Mouse (Mus musculus): ENCODE measurements around the gene Wwc1. TPM values are rescaled to one million over a fixed set of nuclear protein-coding genes. Genes with fewer than 3 reads are reported as not detected.

The Wwc1 gene
- total RNA-seq, 2 experiments from 2014 or later, result 84.6 to 89.9 TPM

GRCm38 (mm10) chr11:35973135-35973534, 7.2 kb downstream of the Wwc1 start:
- no peak for DNase-seq

GRCm38 (mm10) chr11:35972270-35972931, 7.9 kb downstream of the Wwc1 start:
- no peak for DNase-seq

GRCm38 (mm10) chr11:35970806-35971705, 9.3 kb downstream of the Wwc1 start:
- peak; percentile 50 to 52 for DNase-seq

GRCm38 (mm10) chr11:35968291-35968690, 12.0 kb downstream of the Wwc1 start:
- DNase-seq, result peak; percentile 63 to 69

- no peak for DNase-seq
These were observed 16.3 kb downstream of the Wwc1 start for GRCm38 (mm10) chr11:35963981-35964549.

- peak in 1 of 2 experiments; percentile 38 for DNase-seq
These were observed 16.8 kb downstream of the Wwc1 start for GRCm38 (mm10) chr11:35963554-35963953.

GRCm38 (mm10) chr11:35962431-35962830, 17.9 kb downstream of the Wwc1 start:
- no peak for DNase-seq

GRCm38 (mm10) chr11:35959270-35959669, 21.1 kb downstream of the Wwc1 start:
- no peak for DNase-seq

- DNase-seq, result peak in 1 of 2 experiments; percentile 34
These were observed 24.8 kb downstream of the Wwc1 start for GRCm38 (mm10) chr11:35955572-35955971.

- no peak for DNase-seq
These were observed 27.1 kb downstream of the Wwc1 start for GRCm38 (mm10) chr11:35953179-35953578.

- no peak for DNase-seq
These were observed 28.6 kb downstream of the Wwc1 start for GRCm38 (mm10) chr11:35951727-35952065.

GRCm38 (mm10) chr11:35951058-35951726, 29.1 kb downstream of the Wwc1 start:
- DNase-seq, result no peak

- DNase-seq, result no peak
These were observed 29.9 kb downstream of the Wwc1 start for GRCm38 (mm10) chr11:35950466-35950865.

GRCm38 (mm10) chr11:35950011-35950410, 30.3 kb downstream of the Wwc1 start:
- DNase-seq, result peak; percentile 63 to 68

GRCm38 (mm10) chr11:35948457-35948881, 31.9 kb downstream of the Wwc1 start:
- DNase-seq, result no peak

- no peak for DNase-seq
These were observed 32.4 kb downstream of the Wwc1 start for GRCm38 (mm10) chr11:35947944-35948343.

GRCm38 (mm10) chr11:35945187-35945586, 35.1 kb downstream of the Wwc1 start:
- DNase-seq, result no peak

GRCm38 (mm10) chr11:35941641-35942040, 38.7 kb downstream of the Wwc1 start:
- DNase-seq, result peak in 1 of 2 experiments; percentile 44

GRCm38 (mm10) chr11:35941064-35941463, 39.3 kb downstream of the Wwc1 start:
- peak; percentile 30 to 58 for DNase-seq

GRCm38 (mm10) chr11:35938790-35939385, 41.4 kb downstream of the Wwc1 start:
- DNase-seq, result no peak

- no peak for DNase-seq
These were observed 44.7 kb downstream of the Wwc1 start for GRCm38 (mm10) chr11:35935645-35936044.

- DNase-seq, result no peak
These were observed 45.2 kb downstream of the Wwc1 start for GRCm38 (mm10) chr11:35935133-35935532.

Data from adrenal gland, postnatal 36 days (tissue).